Mouse (Mus musculus) liver, embryonic 16.5 days (tissue): ENCODE data around the gene Pigq. TPM values are rescaled to one million over a fixed set of nuclear protein-coding genes. Genes with fewer than 3 reads are reported as not detected.

Experiments used
- ATAC-seq: fragments of 200-750 bp; cut with Nextera tagmentation; 2 replicates; pipeline ENCODE4 v1.8.0; 2017; ENCODE audit warnings: low read depth, mild to moderate bottlenecking, moderate number of reproducible peaks, moderate library complexity
- H3K27ac ChIP-seq: fragments of 300-500 bp; sonication (generic); 2 replicates; pipeline ENCODE4 v1.5.1; 2014; ENCODE audit warnings: mild to moderate bottlenecking, low read length
- H3K27me3 ChIP-seq: fragments of 300-500 bp; sonication (generic); 2 replicates; pipeline ENCODE4 v1.6.1; 2014; ENCODE audit warnings: low read depth, low read length, mixed read lengths; ENCODE audit not compliant: control insufficient read depth, insufficient read depth
- H3K36me3 ChIP-seq: fragments of 300-500 bp; sonication (generic); 2 replicates; pipeline ENCODE4 v1.6.1; 2014; ENCODE audit warnings: mild to moderate bottlenecking; ENCODE audit not compliant: control insufficient read depth, insufficient read depth
- H3K4me1 ChIP-seq: fragments of 300-500 bp; sonication (generic); 2 replicates; pipeline ENCODE4 v1.6.1; 2014; ENCODE audit warnings: low read depth, low read length, mixed read lengths; ENCODE audit not compliant: control insufficient read depth
- H3K4me2 ChIP-seq: fragments of 300-500 bp; sonication (generic); 2 replicates; pipeline ENCODE4 v1.6.1; 2014; ENCODE audit warnings: low read depth, low read length, mixed read lengths
- H3K4me3 ChIP-seq: fragments of 300-500 bp; sonication (generic); 2 replicates; pipeline ENCODE4 v1.5.1; 2014; ENCODE audit warnings: low read depth, mild to moderate bottlenecking, low read length
- H3K9ac ChIP-seq: fragments of 300-500 bp; sonication (generic); 2 replicates; pipeline ENCODE4 v1.6.1; 2014; ENCODE audit warnings: low read depth, low read length
- H3K9me3 ChIP-seq: fragments of 300-500 bp; sonication (generic); replicated peaks from 2 replicates; pipeline ENCODE4 v1.6.1; 2016; ENCODE audit warnings: low read length; ENCODE audit not compliant: control insufficient read depth
- WGBS: fragments of 180-500 bp; shearing (Covaris S2); extraction: QIAGEN DNeasy Blood & Tissue Kit; methylation state at CpG from one replicate; pipeline ENCODE4 v1.1.7; 2014; ENCODE audit not compliant: insufficient replicate concordance; 5-methylcytosine and 5-hydroxymethylcytosine counted together
- polyA plus RNA-seq: library from polyadenylated mRNA; unstranded; fragments of >200 nt; fragmentation: Nextera tagmentation; extraction: Ambion mirVana; gene quantifications from 2 replicates; pipeline ENCODE4 v1.2.1, GENCODE M21; 2015

The Pigq gene
- polyA plus RNA-seq, 1 experiment from 2014 or later, result 154 TPM

DNA sequence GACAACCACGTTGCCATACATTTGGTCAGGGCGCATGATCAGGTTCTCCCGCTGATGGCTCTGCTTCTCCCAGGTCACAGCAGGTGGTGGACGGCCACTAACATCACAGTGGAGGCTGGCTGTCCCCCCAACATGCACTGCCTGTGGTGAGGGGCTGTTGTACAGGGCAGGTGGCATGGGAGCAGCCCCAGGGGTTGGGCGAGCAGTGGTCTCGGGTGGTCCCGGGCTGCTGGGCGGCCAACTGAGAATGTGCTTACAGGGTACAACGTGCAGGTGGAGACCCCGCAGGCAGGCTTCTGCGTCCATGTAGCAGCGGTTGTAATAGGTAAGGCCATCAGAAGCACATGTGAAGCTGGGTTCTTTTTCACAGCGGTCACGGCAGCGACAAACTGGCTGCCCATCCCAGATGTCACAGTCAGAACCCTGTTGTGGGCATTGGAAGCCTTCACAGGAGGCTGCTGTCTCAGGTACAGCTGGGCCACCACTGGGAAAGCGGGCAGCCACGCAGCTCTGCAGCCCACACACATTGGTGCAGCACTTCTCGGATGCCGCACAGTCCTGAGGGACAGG is 66.0 kb downstream of the Pigq start:
- ATAC-seq, result no peak
- Histone ChIP-seq H3K4me2 (no peak overlapping the region), H3K27me3 (no peaks in the 10 kb centered on the region), H3K4me3 (no peak overlapping the region), H3K9ac (no peak overlapping the region), H3K9me3 (no peaks in the 10 kb centered on the region), H3K27ac (no peak overlapping the region), H3K4me1 (peaks cover 42% of the 10 kb centered on the region), H3K36me3 (peaks cover 5% of the 10 kb centered on the region; the same call in 1 of the 2 replicates)
- 85% methylated on average over 19 of the region's 19 CpGs for WGBS

DNA sequence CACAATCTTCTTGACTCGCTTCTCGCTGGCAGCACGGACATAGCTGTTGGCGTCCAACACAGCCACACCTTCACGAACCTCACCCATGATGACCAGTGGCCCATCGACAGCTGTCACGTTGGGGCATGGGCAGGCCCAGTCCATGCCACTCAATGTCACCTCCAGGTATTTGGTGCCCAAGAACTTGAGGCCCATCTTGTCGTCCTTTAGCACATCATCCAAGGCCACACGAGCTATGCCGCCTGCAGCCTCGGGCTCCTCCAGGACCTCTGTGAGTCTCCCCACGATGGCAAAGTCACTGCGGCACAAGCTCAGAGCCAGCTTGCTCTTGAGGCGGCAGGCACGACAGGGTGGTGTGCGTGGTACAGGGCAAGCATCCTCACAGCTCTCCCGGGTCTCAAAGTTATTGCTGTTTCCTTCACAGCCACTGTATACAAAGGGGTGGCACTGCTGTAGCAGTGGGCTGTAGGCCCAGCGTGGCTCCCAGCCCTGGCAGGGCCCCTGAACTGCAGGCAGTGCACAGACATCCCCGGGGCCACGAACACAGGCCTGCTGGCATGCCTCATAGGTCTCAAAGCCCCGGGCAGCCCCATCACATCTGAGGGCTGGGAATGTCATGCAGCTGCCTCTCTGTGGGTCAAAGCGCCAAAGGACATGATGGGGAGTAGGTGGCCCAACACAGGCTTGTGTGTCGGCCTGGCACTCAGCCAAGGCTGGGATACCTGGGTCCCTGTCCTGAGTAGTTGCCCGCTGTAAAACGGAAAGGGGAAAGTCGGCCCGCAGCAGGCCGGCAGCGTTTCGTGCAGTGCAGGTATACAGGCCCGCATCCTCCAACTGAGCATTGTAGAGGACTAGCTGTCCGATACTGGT is 66.8 kb downstream of the Pigq start:
- no peak overlapping the region for H3K4me3 ChIP-seq
- no peak overlapping the region for H3K27ac ChIP-seq
- H3K27me3 ChIP-seq, result no peaks in the 10 kb centered on the region
- no peak for ATAC-seq
- H3K4me1 ChIP-seq, result peaks cover 42% of the 10 kb centered on the region
- H3K9ac ChIP-seq, result no peak overlapping the region
- WGBS, result 82% methylated on average over 32 of the region's 32 CpGs
- H3K4me2 ChIP-seq, result no peak overlapping the region
- H3K36me3 ChIP-seq, result no peaks in the 10 kb centered on the region
- H3K9me3 ChIP-seq, result no peaks in the 10 kb centered on the region

DNA sequence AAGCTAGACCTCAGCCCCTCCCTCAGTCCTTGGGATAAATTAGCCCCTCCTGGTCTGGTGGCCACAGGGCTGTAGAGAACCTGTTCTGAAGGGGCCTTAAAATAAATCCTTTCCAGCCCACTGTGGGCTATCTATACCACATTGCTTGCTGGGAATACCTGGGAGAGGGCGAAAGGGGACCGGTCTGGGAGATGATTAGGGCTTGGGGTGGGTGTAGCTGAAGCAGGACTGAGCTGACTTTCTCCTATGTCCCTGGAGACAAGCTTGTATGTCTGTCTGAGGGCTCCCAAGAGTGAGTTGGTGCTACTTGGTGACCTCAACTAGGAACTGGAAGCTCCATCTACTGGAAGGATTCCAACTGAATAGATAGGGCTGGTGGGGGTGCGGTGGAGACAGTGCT is 67.7 kb downstream of the Pigq start:
- H3K4me2 ChIP-seq, result no peak overlapping the region
- H3K9ac ChIP-seq, result no peak overlapping the region
- H3K27ac ChIP-seq, result no peak overlapping the region
- H3K4me3 ChIP-seq, result no peak overlapping the region
- ATAC-seq, result no peak
- WGBS, result 78% methylated on average over 3 of the region's 3 CpGs
- H3K4me1 ChIP-seq, result peaks cover 34% of the 10 kb centered on the region
- no peaks in the 10 kb centered on the region for H3K27me3 ChIP-seq
- no peaks in the 10 kb centered on the region for H3K36me3 ChIP-seq
- no peaks in the 10 kb centered on the region for H3K9me3 ChIP-seq

Other genes with a start within 250 kb of the Pigq start
- gene Gng13, start 227.8 kb downstream of the Pigq start, polyA plus RNA-seq, result not detected in 2 replicates
- gene Chtf18, start 217.5 kb downstream of the Pigq start, polyA plus RNA-seq, result 16.3 and 18.0 TPM in 2 replicates
- 5.2 TPM in 2 replicates for gene Rpusd1, start 217.3 kb downstream of the Pigq start, polyA plus RNA-seq
- not detected in 2 replicates for gene Mslnl, start 208.9 kb downstream of the Pigq start, polyA plus RNA-seq
- 2.8 and 3.4 TPM in 2 replicates for gene Msln, start 190.6 kb downstream of the Pigq start, polyA plus RNA-seq
- 12.1 and 13.8 TPM in 2 replicates for gene Narfl, start 171.2 kb downstream of the Pigq start, polyA plus RNA-seq
- 6.9 and 7.0 TPM in 2 replicates for gene Haghl, start 159.3 kb downstream of the Pigq start, polyA plus RNA-seq
- 0.04 and 0.07 TPM in 2 replicates for gene Ccdc78, start 158.4 kb downstream of the Pigq start, polyA plus RNA-seq
- gene Fam173a, start 152.0 kb downstream of the Pigq start, polyA plus RNA-seq, result 54.1 and 57.1 TPM in 2 replicates
- not detected in 2 replicates for gene AC134908.4, start 149.3 kb downstream of the Pigq start, polyA plus RNA-seq
- gene Metrn, start 147.8 kb downstream of the Pigq start, polyA plus RNA-seq, result 11.8 and 12.1 TPM in 2 replicates
- gene Fbxl16, start 135.9 kb downstream of the Pigq start, polyA plus RNA-seq, result 0.09 and 0.17 TPM in 2 replicates
- gene Wdr24, start 121.3 kb downstream of the Pigq start, polyA plus RNA-seq, result 10.8 and 11.6 TPM in 2 replicates
- 20.7 and 23.5 TPM in 2 replicates for gene Jmjd8, start 116.1 kb downstream of the Pigq start, polyA plus RNA-seq
- gene Stub1, start 111.5 kb downstream of the Pigq start, polyA plus RNA-seq, result 106 and 112 TPM in 2 replicates
- gene Rhbdl1, start 107.6 kb downstream of the Pigq start, polyA plus RNA-seq, result 0.30 and 0.45 TPM in 2 replicates
- gene Gm20683, start 103.2 kb downstream of the Pigq start, polyA plus RNA-seq, result 0.64 and 0.65 TPM in 2 replicates
- gene Rhot2, start 100.1 kb downstream of the Pigq start, polyA plus RNA-seq, result 11.4 and 12.3 TPM in 2 replicates
- gene Wdr90, start 83.4 kb downstream of the Pigq start, polyA plus RNA-seq, result 7.2 and 7.8 TPM in 2 replicates
- gene Mcrip2, start 76.2 kb downstream of the Pigq start, polyA plus RNA-seq, result 32.8 and 37.0 TPM in 2 replicates
- 47.8 and 50.5 TPM in 2 replicates for gene Mettl26, start 69.9 kb downstream of the Pigq start, polyA plus RNA-seq
- gene Wfikkn1, start 64.1 kb downstream of the Pigq start, polyA plus RNA-seq, result 0.30 and 0.42 TPM in 2 replicates
- gene Rab40c, start 25.2 kb downstream of the Pigq start, polyA plus RNA-seq, result 6.2 and 7.0 TPM in 2 replicates
- gene Nhlrc4, start within 50 bp of the Pigq start, polyA plus RNA-seq, result 6.8 and 7.8 TPM in 2 replicates
- gene A930017K11Rik, start 7.6 kb upstream of the Pigq start, polyA plus RNA-seq, result 0.13 and 0.16 TPM in 2 replicates
- 8.0 and 9.9 TPM in 2 replicates for gene Capn15, start 40.9 kb upstream of the Pigq start, polyA plus RNA-seq
- 1.4 and 1.7 TPM in 2 replicates for gene Rab11fip3, start 124.6 kb upstream of the Pigq start, polyA plus RNA-seq
- 21.2 and 26.3 TPM in 2 replicates for gene Decr2, start 145.4 kb upstream of the Pigq start, polyA plus RNA-seq
- 30.1 and 30.9 TPM in 2 replicates for gene Nme4, start 150.7 kb upstream of the Pigq start, polyA plus RNA-seq
- gene Tmem8, start 168.4 kb upstream of the Pigq start, polyA plus RNA-seq, result 1.2 and 1.6 TPM in 2 replicates
- 106 and 117 TPM in 2 replicates for gene Mrpl28, start 178.6 kb upstream of the Pigq start, polyA plus RNA-seq
- 2.3 and 2.6 TPM in 2 replicates for gene Axin1, start 193.8 kb upstream of the Pigq start, polyA plus RNA-seq